Mouse (Mus musculus): ENCODE measurements around the gene Nfatc2ip.

- no peak for TF ChIP-seq POLR2A (IDR thresholded peaks at IDR 0.05; ENCODE audit: control insufficient read depth, extremely low read depth, insufficient read depth, low read length, poor library complexity)
- no peak for TF ChIP-seq CTCF (IDR thresholded peaks at IDR 0.05; ENCODE audit: borderline replicate concordance, control insufficient read depth, extremely low read depth, insufficient read depth, low read length, poor library complexity)
Measured at GRCm38 (mm10) chr7:126340206-126340618, 56.3 kb downstream of the Nfatc2ip start.

All from thymus, adult 2 months (tissue).